Mouse (Mus musculus) layer of hippocampus, adult 2 months (tissue): Measurements from ENCODE around the gene Cox4i1. TPM values are rescaled to one million over a fixed set of nuclear protein-coding genes. Genes with fewer than 3 reads are reported as not detected.

Source experiments
- DNase-seq, 2 experiments: peaks; one replicate each; pipeline ENCODE4 v3.0.0; 2022; ENCODE audit warnings: low spot score in 2 of 2
- H3K27ac ChIP-seq: fragments of 200-600 bp; 2 replicates; pipeline ENCODE4 v1.8.1; 2022
- H3K4me3 ChIP-seq: fragments of 200-600 bp; 2 replicates; pipeline ENCODE4 v1.8.1; 2022; ENCODE audit warnings: mild to moderate bottlenecking
- CTCF ChIP-seq: fragments of 200-600 bp; conservative IDR thresholded peaks from 2 replicates; pipeline ENCODE4 v1.8.1; 2022; ENCODE audit warnings: antibody characterized with exemption, mild to moderate bottlenecking, moderate library complexity
- total RNA-seq, 2 experiments: library from RNA; stranded (reverse); gene quantifications; 2 replicates each; pipeline ENCODE4 v1.2.3; 2021

The Cox4i1 gene
- total RNA-seq, 2 experiments from 2014 or later, result 991 to 1,040 TPM

- Histone ChIP-seq H3K27ac (no peak overlapping the region; the same call in 1 of the 2 replicates), H3K4me3 (no peak overlapping the region)
- TF ChIP-seq CTCF, result no peak
- no peak for DNase-seq
Observed at GRCm38 (mm10) chr8:120700053-120700452, 32.0 kb downstream of the Cox4i1 start.

- Histone ChIP-seq H3K27ac (no peak overlapping the region), H3K4me3 (no peak overlapping the region)
- DNase-seq, result no peak
- TF ChIP-seq CTCF, result no peak
Observed at GRCm38 (mm10) chr8:120701758-120702465, 33.9 kb downstream of the Cox4i1 start.

GRCm38 (mm10) chr8:120704203-120704602, 36.2 kb downstream of the Cox4i1 start:
- no peak for TF ChIP-seq CTCF
- no peak for DNase-seq
- no peak overlapping the region for H3K4me3 ChIP-seq
- H3K27ac ChIP-seq, result no peak overlapping the region

- no peak for DNase-seq
- no peak overlapping the region for H3K27ac ChIP-seq
- no peak overlapping the region for H3K4me3 ChIP-seq
- TF ChIP-seq CTCF, result no peak
Observed at GRCm38 (mm10) chr8:120705163-120705562, 37.1 kb downstream of the Cox4i1 start.

GRCm38 (mm10) chr8:120706193-120706592, 38.2 kb downstream of the Cox4i1 start:
- no peak overlapping the region for H3K27ac ChIP-seq
- no peak for DNase-seq
- no peak overlapping the region for H3K4me3 ChIP-seq
- no peak for TF ChIP-seq CTCF

- TF ChIP-seq CTCF, result no peak
- no peak for DNase-seq
- Histone ChIP-seq H3K27ac (no peak overlapping the region), H3K4me3 (no peak overlapping the region)
Observed at GRCm38 (mm10) chr8:120709176-120709575, 41.2 kb downstream of the Cox4i1 start.

- no peak for DNase-seq
- Histone ChIP-seq H3K4me3 (no peak overlapping the region), H3K27ac (no peak overlapping the region)
- TF ChIP-seq CTCF, result no peak
Observed at GRCm38 (mm10) chr8:120715200-120715599, 47.2 kb downstream of the Cox4i1 start.

GRCm38 (mm10) chr8:120715996-120716680, 48.1 kb downstream of the Cox4i1 start:
- no peak for DNase-seq
- TF ChIP-seq CTCF, result no peak
- Histone ChIP-seq H3K4me3 (no peak overlapping the region), H3K27ac (no peak overlapping the region)

- DNase-seq, result no peak
- no peak overlapping the region for H3K4me3 ChIP-seq
- no peak for TF ChIP-seq CTCF
- H3K27ac ChIP-seq, result no peak overlapping the region
Observed at GRCm38 (mm10) chr8:120719586-120720236, 51.7 kb downstream of the Cox4i1 start.

GRCm38 (mm10) chr8:120723025-120723424, 55.0 kb downstream of the Cox4i1 start:
- TF ChIP-seq CTCF, result peak; percentile 64
- Histone ChIP-seq H3K27ac (no peak overlapping the region), H3K4me3 (no peak overlapping the region)
- no peak for DNase-seq

Other genes with a start within 250 kb of the Cox4i1 start
- gene Gins2, start 78.9 kb upstream of the Cox4i1 start, total RNA-seq, result 1 to 10 TPM; 5.2 to 6.2 TPM
- gene 1190005I06Rik, start 20.6 kb upstream of the Cox4i1 start, total RNA-seq, result 10 to 100 TPM; 14.0 to 15.6 TPM
- under 1 TPM in 1 of 2 experiments, not detected in 1; 0.69 TPM for gene Gm27021, start 143 bp upstream of the Cox4i1 start, total RNA-seq
- gene Emc8, start 351 bp downstream of the Cox4i1 start, total RNA-seq, result 10 to 100 TPM; 74.1 to 85.4 TPM
- 1 to 10 TPM; 4.7 to 5.2 TPM for gene Irf8, start 68.1 kb downstream of the Cox4i1 start, total RNA-seq